Mouse (Mus musculus) C2C12 (cell line): ENCODE data around the gene Zcchc8.

ENCODE experiments used
- CEBPB ChIP-seq: IDR thresholded peaks from one replicate; pipeline ENCODE4 v1.6.1; 2011; ENCODE audit warnings: low read depth, mild to moderate bottlenecking, control low read depth, moderate library complexity
- CTCF ChIP-seq: IDR thresholded peaks from one replicate; pipeline ENCODE4 v1.5.1; 2011; ENCODE audit not compliant: control insufficient read depth, insufficient read depth, insufficient read length
- FOSL1 ChIP-seq: IDR thresholded peaks from one replicate; pipeline ENCODE4 v1.8.0; 2011; ENCODE audit warnings: mild to moderate bottlenecking, low read length; ENCODE audit not compliant: poor library complexity, insufficient read depth, severe bottlenecking
- MAX ChIP-seq: IDR thresholded peaks from one replicate; pipeline ENCODE4 v1.6.1; 2011; ENCODE audit warnings: mild to moderate bottlenecking, control low read depth
- MYOD1 ChIP-seq: IDR thresholded peaks from one replicate; pipeline ENCODE4 v1.6.1; 2011; ENCODE audit warnings: low read depth; ENCODE audit not compliant: control insufficient read depth, insufficient read length
- USF1 ChIP-seq: IDR thresholded peaks from one replicate; pipeline ENCODE4 v1.6.1; 2011; ENCODE audit warnings: low read depth, mild to moderate bottlenecking, control low read depth, moderate library complexity

- no peak for TF ChIP-seq CTCF
- no peak for TF ChIP-seq MAX
- TF ChIP-seq MYOD1, result no peak
- TF ChIP-seq USF1, result no peak
- TF ChIP-seq CEBPB, result no peak
- no peak for TF ChIP-seq FOSL1
Observed at GRCm38 (mm10) chr5:123765506-123765905, 44.6 kb upstream of the Zcchc8 start.
